Mouse (Mus musculus) heart, adult 2 months (tissue): Measurements from ENCODE around the gene Trak1. TPM values are rescaled to one million over a fixed set of nuclear protein-coding genes. Genes with fewer than 3 reads are reported as not detected.
A peak's percentile ranks its signal among the peaks of the same experiment; 100 is the strongest.

Experiments used
- DNase-seq, 2 experiments: peaks; one replicate each; pipeline ENCODE4 v3.0.0; 2021
- H3K27ac ChIP-seq: fragments of 200-600 bp; 2 replicates; pipeline ENCODE4 v1.8.1; 2022
- H3K27me3 ChIP-seq: fragments of 200-500 bp; 2 replicates; pipeline ENCODE4 v1.6.1; 2012; ENCODE audit warnings: mild to moderate bottlenecking, low read length, inconsistent platforms, mixed read lengths; ENCODE audit not compliant: control insufficient read depth, insufficient read depth
- H3K36me3 ChIP-seq: fragments of 200-500 bp; 2 replicates; pipeline ENCODE4 v1.6.1; 2012; ENCODE audit warnings: low read length, inconsistent platforms; ENCODE audit not compliant: control insufficient read depth, insufficient read depth
- H3K4me1 ChIP-seq: fragments of 200-500 bp; 2 replicates; pipeline ENCODE4 v1.6.1; 2011; ENCODE audit warnings: low read length; ENCODE audit not compliant: control insufficient read depth, insufficient read depth
- H3K4me3 ChIP-seq: fragments of 200-600 bp; 2 replicates; pipeline ENCODE4 v1.8.1; 2022
- H3K79me2 ChIP-seq: fragments of 200-500 bp; replicated peaks from 2 replicates; pipeline ENCODE4 v1.6.1; 2012; ENCODE audit warnings: mild to moderate bottlenecking, inconsistent platforms, low read length, moderate library complexity, mixed read lengths; ENCODE audit not compliant: control insufficient read depth, insufficient read depth
- H3K9ac ChIP-seq: fragments of 200-500 bp; 2 replicates; pipeline ENCODE4 v1.6.1; 2012; ENCODE audit warnings: low read depth, mild to moderate bottlenecking, control low read depth, inconsistent platforms, low read length, mixed read lengths
- CTCF ChIP-seq: fragments of 200-600 bp; IDR thresholded peaks from 2 replicates; pipeline ENCODE4 v1.8.1; 2022; ENCODE audit warnings: antibody characterized with exemption, mild to moderate bottlenecking, moderate library complexity
- EP300 ChIP-seq: fragments of 200-500 bp; IDR thresholded peaks from 2 replicates; pipeline ENCODE4 v1.6.1; 2011; ENCODE audit warnings: low read depth, low read length, control low read depth; ENCODE audit not compliant: insufficient read depth
- POLR2A ChIP-seq: fragments of 200-500 bp; IDR thresholded peaks from 2 replicates; pipeline ENCODE4 v1.6.1; 2011; ENCODE audit warnings: mild to moderate bottlenecking, low read depth, low read length, control low read depth; ENCODE audit not compliant: insufficient read depth
- WGBS: fragments of 180-500 bp; shearing (Covaris S2); methylation state at CpG from one replicate; pipeline ENCODE4 v1.1.7; 2018; 5-methylcytosine and 5-hydroxymethylcytosine counted together
- intact Hi-C: fragments of 180-260 bp; cut with DNase I; formaldehyde crosslinking; loops from one replicate; pipeline ENCODE4 v1.15.1; 2025
- polyA plus RNA-seq: library from polyadenylated mRNA; depleted of rRNA; stranded (reverse); fragments of >200 nt; gene quantifications from 2 replicates; pipeline ENCODE4 v1.2.3, GENCODE M21; 2012
- total RNA-seq, 2 experiments: library from RNA; stranded (reverse); gene quantifications; 2 replicates each; pipeline ENCODE4 v1.2.3; 2021

Gene Trak1
- total and polyA plus RNA-seq, 3 experiments, result 170 to 302 (median 276) TPM

- no peak for TF ChIP-seq CTCF
- no peak for TF ChIP-seq EP300
- no peak for TF ChIP-seq POLR2A
- intact Hi-C loops, result no loop called here
- H3K36me3 ChIP-seq, result no peaks in the 10 kb centered on the region
- no peak overlapping the region for H3K9ac ChIP-seq
- WGBS, result 92% methylated on average over 13 of the region's 13 CpGs
- DNase-seq, result no peak
- H3K4me3 ChIP-seq, result no peak overlapping the region
- no peak overlapping the region for H3K27ac ChIP-seq
- H3K4me1 ChIP-seq, result no peaks in the 10 kb centered on the region
- H3K27me3 ChIP-seq, result no peaks in the 10 kb centered on the region
- no peaks in the 10 kb centered on the region for H3K79me2 ChIP-seq
Observed at GRCm38 (mm10) chr9:121254761-121255160, 42.5 kb upstream of the Trak1 start.

- TF ChIP-seq POLR2A (no peak), EP300 (no peak), CTCF (no peak)
- no peak overlapping the region for H3K9ac ChIP-seq
- H3K4me3 ChIP-seq, result no peak overlapping the region
- H3K27me3 ChIP-seq, result no peaks in the 10 kb centered on the region
- H3K79me2 ChIP-seq, result no peaks in the 10 kb centered on the region
- no peak for DNase-seq
- 79% methylated on average over 9 of the region's 9 CpGs for WGBS
- no peaks in the 10 kb centered on the region for H3K4me1 ChIP-seq
- no peak overlapping the region for H3K27ac ChIP-seq
- intact Hi-C loops, result no loop called here
- no peaks in the 10 kb centered on the region for H3K36me3 ChIP-seq
Observed at GRCm38 (mm10) chr9:121257106-121257505, 40.2 kb upstream of the Trak1 start.

- H3K4me1 ChIP-seq, result no peaks in the 10 kb centered on the region
- no peak for DNase-seq
- TF ChIP-seq EP300 (no peak), CTCF (no peak), POLR2A (no peak)
- no peaks in the 10 kb centered on the region for H3K79me2 ChIP-seq
- no peak overlapping the region for H3K9ac ChIP-seq
- H3K4me3 ChIP-seq, result no peak overlapping the region
- no peaks in the 10 kb centered on the region for H3K27me3 ChIP-seq
- intact Hi-C loops, result no loop called here
- H3K27ac ChIP-seq, result no peak overlapping the region
- 64% methylated on average over 10 of the region's 10 CpGs for WGBS
- no peaks in the 10 kb centered on the region for H3K36me3 ChIP-seq
Observed at GRCm38 (mm10) chr9:121265307-121265706, 32.0 kb upstream of the Trak1 start.

GRCm38 (mm10) chr9:121271149-121271548 is 26.2 kb upstream of the Trak1 start:
- H3K79me2 ChIP-seq, result no peaks in the 10 kb centered on the region
- TF ChIP-seq EP300 (no peak), POLR2A (no peak), CTCF (no peak)
- no peaks in the 10 kb centered on the region for H3K4me1 ChIP-seq
- no peak overlapping the region for H3K27ac ChIP-seq
- WGBS, result 71% methylated on average over 1 of the region's 1 CpGs
- no peaks in the 10 kb centered on the region for H3K27me3 ChIP-seq
- no peak overlapping the region for H3K9ac ChIP-seq
- no peaks in the 10 kb centered on the region for H3K36me3 ChIP-seq
- intact Hi-C loops, result no loop called here
- no peak overlapping the region for H3K4me3 ChIP-seq
- no peak for DNase-seq

GRCm38 (mm10) chr9:121271561-121271960 is 25.7 kb upstream of the Trak1 start:
- intact Hi-C loops, result no loop called here
- H3K36me3 ChIP-seq, result no peaks in the 10 kb centered on the region
- 65% methylated on average over 4 of the region's 4 CpGs for WGBS

GRCm38 (mm10) chr9:121276745-121277117 is 20.6 kb upstream of the Trak1 start:
- TF ChIP-seq EP300 (no peak), POLR2A (no peak), CTCF (no peak)
- Histone ChIP-seq H3K4me3 (peak overlapping the region; percentile 88), H3K79me2 (no peaks in the 10 kb centered on the region), H3K4me1 (no peaks in the 10 kb centered on the region), H3K27me3 (no peaks in the 10 kb centered on the region), H3K27ac (no peak overlapping the region), H3K36me3 (no peaks in the 10 kb centered on the region), H3K9ac (peak overlapping the region; percentile 35)
- WGBS, result 15% methylated on average over 15 of the region's 15 CpGs
- no peak for DNase-seq
- intact Hi-C loops, result loop anchor here (5.0 kb wide), 1 partner anchor 181 kb away; no protein-coding TSS in a partner anchor

More at GRCm38 (mm10) chr9:121271561-121271960, 25.7 kb upstream of the Trak1 start:
- no peak for DNase-seq
- Histone ChIP-seq H3K27ac (no peak overlapping the region), H3K4me1 (no peaks in the 10 kb centered on the region), H3K4me3 (no peak overlapping the region), H3K79me2 (no peaks in the 10 kb centered on the region), H3K27me3 (no peaks in the 10 kb centered on the region), H3K9ac (no peak overlapping the region)
- TF ChIP-seq CTCF (no peak), EP300 (no peak), POLR2A (no peak)
